Mouse (Mus musculus): ENCODE results near the gene Vmn2r34.

Vmn2r34 gene

DNA sequence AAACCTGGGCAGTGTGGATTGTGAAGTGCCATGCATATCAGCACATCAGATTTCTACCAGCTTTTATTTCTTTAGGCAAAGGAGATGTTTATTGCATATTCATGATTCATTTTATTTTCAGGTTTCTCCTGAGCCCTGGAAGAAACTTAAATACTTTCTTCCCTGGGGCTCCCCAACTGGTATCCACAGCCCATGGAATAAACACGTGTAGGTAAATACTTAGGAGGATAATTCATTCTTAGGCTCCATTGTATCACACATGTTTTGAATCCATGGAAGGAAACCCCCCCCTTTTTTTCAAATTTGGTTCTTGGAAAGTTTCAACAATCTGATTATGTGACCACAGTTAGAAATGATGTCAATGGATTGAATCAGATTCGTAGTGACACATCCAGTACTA, at the start of gene Vmn2r34:
Gene Vmn2r34, minus strand, starts transcription at position 101 of the 400 bp plus-strand sequence.
- WGBS, result 41% methylated on average over 2 of the region's 2 CpGs

DNA sequence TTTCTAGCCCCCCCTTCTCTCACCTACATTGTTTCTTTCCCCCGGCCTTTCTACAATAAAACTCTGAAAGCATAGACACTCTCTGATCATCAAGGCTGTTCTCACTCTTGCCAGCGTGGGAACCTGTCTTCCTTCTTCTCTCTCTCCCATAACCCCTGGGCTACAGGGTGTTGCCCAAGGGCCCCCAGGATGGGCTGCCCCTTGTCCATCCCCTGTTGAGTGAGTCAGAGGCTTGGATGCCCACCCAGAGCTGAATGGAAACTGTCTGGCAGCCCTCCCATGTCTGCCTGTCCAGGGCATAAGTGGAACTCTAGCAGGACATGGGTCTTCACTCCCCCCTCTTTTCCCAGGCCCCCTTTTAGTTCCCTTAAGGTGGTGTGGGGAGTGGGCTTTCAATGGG, 15.3 kb downstream of the Vmn2r34 start:
- WGBS, result 85% methylated on average over 2 of the region's 2 CpGs

Measured in cerebral cortex, adult 2 months (tissue).